Mouse (Mus musculus) cortical plate, adult 2 months (tissue): ENCODE measurements around the gene Tmem38a.

ENCODE experiments used
- CTCF ChIP-seq: fragments of 200-500 bp; IDR thresholded peaks from 2 replicates; pipeline ENCODE4 v1.5.1; 2011; ENCODE audit warnings: mild to moderate bottlenecking, control low read depth, low read length; ENCODE audit not compliant: insufficient read depth; ENCODE audit errors: extremely low read depth
- POLR2A ChIP-seq: fragments of 200-500 bp; IDR thresholded peaks from 2 replicates; pipeline ENCODE4 v1.6.1; 2011; ENCODE audit warnings: mild to moderate bottlenecking, low read length, control low read depth; ENCODE audit not compliant: insufficient read depth; ENCODE audit errors: extremely low read depth

GRCm38 (mm10) chr8:72589286-72589685, 17.4 kb downstream of the Tmem38a start:
- TF ChIP-seq POLR2A (no peak), CTCF (no peak)
